Mouse (Mus musculus): ENCODE measurements at regions not wholly inside any gene's neighbourhood (a gene's known extent, or its start where the extent isn't known, plus 50 kb on each side); places are given as distances from the start of the nearest gene placed in this dataset.

GRCm38 (mm10) chr4:32149171-32149570 is 89.4 kb upstream of the Bach2 start:
- DNase-seq (ENCODE audit: low spot score), result no peak

DNA sequence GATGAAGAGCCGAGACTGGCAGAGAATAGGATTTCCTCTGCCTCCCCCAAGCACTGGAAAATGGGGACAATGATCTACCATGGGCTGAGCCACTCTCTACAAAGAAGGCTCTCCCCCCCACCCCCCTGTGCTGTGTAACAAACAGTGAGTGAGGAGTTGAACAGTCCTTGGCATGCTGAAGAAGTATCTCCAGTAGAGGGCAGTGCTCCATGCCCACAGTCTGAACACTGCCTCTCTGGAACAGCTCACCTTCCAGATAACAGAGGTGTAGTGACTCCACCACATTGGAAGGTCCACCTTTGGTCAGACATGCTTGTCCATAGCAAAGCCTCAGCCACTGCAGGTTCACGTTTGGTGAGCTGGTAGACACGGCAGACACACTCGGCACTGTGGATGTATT is 85.2 kb upstream of the Bach2 start:
- DNase-seq (ENCODE audit: low spot score), result no peak

GRCm38 (mm10) chr4:32156965-32157364 is 81.6 kb upstream of the Bach2 start:
- DNase-seq (ENCODE audit: low spot score), result no peak

DNA sequence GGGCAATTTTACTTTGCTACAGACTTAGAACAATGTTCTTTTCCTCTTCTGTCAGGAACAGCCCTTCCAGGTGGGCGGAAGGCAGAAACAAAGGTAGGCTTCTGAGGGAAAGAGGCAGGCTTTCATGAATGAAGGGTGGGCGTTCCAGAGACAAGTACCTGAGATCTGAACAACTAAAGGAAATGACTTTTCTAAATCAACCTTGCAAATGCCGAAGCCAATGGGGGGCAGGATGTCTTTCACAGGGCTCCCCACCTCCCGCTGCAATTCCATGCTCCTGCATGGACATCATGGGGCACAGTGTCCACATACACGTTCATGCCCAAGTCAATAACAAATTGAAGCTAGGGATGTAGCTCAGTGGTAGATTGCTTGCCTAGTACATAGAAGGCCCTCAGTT is 80.2 kb upstream of the Bach2 start:
- no peak for DNase-seq (ENCODE audit: low spot score)

DNA sequence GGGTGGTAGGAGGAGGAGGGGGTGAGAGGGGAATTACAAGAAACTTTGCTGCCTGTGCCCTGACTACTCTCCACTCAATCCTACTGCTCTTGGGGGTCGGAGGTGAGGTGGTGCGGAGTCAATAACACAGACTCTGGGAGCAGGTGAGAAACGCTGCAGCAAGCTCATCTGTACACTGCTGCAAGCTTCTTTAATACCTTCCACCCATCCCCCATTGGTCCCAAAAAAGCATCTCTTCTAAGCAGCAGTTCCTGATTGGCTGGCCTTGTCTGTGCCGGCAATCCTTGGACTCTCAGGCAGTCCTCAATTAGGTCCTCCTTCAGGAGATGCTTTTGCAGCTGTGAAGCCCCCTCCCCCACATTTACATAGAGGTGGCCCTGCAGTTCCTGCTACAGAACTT is 79.7 kb upstream of the Bach2 start:
- no peak for DNase-seq (ENCODE audit: low spot score)

- DNase-seq (ENCODE audit: low spot score), result no peak
These were observed 77.8 kb upstream of the Bach2 start for GRCm38 (mm10) chr4:32160815-32161214.

DNA sequence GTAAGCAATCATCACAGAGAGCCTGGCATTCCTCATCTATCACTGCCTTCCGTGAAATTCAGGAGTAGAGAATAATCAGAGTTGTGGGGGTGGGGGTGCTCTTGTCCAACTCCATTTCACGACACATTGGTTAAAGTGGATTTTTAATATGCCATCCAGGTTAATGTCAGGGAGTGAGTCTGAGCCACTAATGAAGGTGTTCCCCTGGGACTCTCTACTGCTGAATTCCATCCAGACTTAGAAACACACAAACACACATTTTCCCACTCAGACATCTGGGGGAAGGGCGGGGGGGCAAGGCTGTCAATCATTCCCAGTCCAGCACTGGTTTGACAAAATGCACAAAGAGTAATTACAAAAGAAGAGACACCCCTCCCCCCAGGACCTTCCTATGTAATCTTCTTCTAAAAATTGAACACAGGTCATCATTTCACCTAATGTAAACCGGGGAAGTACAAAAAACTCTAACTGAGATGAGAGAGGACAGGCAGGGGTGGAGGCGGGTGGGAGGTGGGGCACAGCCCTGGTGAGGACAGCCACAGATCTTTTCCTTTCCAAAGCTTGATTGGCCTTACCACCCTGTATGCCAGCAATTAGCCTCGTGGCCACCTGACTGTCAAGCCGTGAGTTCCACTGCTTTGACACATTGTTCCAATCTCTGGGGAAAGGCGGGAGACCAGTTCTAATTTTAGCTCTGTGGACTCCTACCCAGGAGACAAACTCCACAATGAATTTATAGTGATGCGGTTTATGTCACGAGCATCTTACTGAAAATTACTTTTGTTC is 76.5 kb upstream of the Bach2 start:
- DNase-seq (ENCODE audit: low spot score), result no peak

DNA sequence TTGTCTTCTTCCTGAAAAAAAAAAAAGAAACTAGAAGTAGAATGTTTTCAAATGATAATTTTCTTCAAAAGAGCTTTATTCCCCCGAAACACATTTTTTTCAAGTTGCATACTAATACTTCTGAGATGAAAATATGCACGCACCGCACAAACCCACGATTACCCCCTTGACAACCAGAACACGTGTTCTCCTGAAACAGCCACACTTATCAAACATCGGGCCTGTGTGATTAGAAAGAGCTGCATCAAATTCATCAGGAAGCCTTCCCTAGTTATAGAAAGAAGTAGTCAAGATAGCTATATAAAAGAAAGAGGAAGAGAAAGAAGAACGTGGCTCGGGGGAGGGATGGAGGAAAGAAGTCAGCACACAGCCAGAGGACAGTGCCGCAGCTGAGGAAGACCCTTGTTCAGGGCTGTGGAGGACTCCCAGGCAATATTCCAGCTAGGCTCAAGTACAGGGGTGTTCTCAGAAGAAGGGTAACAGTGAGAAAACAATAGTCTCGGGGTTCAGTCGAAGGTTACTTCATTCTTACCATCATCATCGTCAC is 75.8 kb upstream of the Bach2 start:
- no peak for DNase-seq (ENCODE audit: low spot score)

DNA sequence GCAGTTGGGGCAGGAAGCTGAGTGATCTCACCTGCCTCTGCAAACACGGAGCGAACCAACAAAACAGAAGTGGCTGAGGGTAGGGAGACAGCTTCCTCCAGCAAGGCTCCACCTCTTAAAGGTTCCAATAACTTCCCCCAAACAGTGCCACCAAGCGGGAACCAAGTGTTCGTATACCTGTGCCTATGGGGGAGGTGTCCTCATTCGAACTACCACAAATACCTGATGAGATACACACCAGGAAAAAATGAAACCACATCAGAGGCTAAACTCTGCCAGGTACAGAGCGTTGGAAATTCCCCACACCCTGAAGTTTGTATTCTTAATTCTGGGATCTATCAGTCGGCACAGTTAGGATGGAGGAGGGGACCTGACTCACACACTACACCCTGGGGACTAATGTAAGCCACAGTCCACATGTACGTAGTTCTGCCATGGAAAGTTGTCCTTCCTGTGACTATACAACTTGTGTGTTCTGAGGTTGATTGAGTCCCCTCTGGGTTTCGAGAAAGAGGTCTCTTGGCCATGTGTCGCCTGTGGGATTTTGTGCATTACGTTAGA is 74.4 kb upstream of the Bach2 start:
- no peak for DNase-seq (ENCODE audit: low spot score)

DNA sequence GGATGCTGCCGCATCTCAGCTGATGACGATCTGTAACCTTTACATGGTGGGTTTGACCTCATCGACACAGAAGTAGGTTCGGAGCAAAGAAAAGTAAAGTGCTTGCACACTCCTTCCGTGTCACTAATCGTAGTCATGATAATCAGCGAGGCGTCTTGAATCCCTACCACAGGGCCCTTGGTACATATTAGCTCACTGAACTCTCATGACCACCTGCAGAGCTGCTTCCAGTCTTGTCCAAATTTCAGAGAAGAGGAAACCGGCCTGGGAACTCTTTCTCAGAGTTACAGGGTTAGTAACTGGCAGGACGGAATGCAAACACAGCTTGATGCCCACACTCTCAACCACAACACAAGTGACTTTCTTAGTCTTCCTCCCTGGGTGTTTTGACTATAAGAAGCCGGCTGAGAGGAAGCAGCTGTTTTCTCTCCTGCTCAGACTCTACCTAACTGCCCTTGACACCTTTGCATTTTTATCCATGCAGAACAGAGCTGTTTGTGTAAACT is 73.8 kb upstream of the Bach2 start:
- DNase-seq (ENCODE audit: low spot score), result no peak

DNA sequence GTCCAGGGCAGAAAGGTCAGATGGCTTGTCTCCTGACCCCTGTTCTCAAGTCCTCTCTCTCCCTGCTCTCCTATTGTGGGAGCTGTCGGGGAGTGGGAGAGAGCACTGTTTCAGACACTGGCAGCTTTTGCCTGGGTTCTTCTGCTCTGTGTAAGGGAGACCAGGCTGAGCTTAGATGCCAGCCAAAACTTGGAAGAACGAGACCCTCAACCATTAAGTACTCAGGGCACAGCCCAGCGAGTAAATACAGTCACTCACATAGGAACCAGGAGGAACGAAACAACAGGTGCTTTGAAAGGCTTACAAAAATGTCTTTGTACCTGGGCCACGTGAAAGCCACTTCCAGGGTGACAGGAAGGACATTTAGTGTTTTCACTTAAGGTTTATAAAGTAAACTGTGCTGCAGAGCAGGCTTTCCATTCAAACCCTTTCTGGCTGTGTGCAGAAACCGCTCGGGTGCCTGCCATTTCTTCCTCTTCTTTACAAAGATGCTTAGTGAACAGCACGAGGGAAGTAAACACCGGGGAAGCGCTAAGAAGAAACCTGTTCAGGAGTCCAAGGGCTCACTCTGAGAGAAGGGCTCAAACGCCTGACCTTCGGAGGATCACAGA is 72.6 kb upstream of the Bach2 start:
- DNase-seq (ENCODE audit: low spot score), result no peak

GRCm38 (mm10) chr4:32167151-32167550 is 71.5 kb upstream of the Bach2 start:
- no peak for DNase-seq (ENCODE audit: low spot score)

DNA sequence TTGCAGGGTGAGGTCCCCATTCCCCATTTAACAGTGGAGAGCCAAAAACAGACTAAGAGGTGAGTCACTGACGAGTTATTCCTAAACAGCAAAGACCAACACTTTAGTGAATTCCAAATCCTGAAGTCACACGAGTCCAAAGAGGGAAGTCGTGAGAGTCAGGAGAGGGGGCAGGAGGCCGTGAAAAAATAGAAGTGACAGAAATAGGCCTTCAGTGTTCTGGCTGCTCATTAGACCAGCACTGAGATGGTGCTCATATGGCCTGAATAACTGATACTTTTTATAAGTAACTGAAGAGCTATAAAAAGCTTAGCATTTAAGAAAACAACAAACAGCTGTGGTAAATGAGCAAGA is 68.5 kb upstream of the Bach2 start:
- DNase-seq (ENCODE audit: low spot score), result no peak

- DNase-seq (ENCODE audit: low spot score), result no peak
These were observed 68.0 kb upstream of the Bach2 start for GRCm38 (mm10) chr4:32170460-32171192.

- DNase-seq (ENCODE audit: low spot score), result no peak
These were observed 67.3 kb upstream of the Bach2 start for GRCm38 (mm10) chr4:32171291-32171690.

- DNase-seq (ENCODE audit: low spot score), result no peak
These were observed 65.6 kb upstream of the Bach2 start for GRCm38 (mm10) chr4:32172992-32173391.

DNA sequence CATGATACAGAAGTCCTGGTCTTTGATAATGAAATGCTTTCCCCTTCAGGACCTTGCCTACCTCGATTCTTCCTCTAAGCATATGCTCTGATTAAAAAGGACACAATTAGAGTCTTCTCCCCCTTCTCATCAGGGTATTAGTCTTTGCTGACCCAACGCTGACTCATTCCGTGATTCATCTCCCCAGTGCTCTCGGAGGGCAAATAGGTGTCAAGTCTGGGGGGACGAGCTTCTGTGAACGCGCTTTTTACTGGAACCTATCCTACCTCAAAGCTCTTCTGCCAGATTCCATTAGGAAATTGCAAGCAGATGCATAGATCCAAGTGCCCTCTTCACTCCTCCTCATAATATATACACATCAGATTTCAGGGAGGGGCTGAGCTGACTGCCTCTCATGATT is 63.8 kb upstream of the Bach2 start:
- no peak for DNase-seq (ENCODE audit: low spot score)

- no peak for DNase-seq (ENCODE audit: low spot score)
These were observed 63.4 kb upstream of the Bach2 start for GRCm38 (mm10) chr4:32175231-32175630.

DNA sequence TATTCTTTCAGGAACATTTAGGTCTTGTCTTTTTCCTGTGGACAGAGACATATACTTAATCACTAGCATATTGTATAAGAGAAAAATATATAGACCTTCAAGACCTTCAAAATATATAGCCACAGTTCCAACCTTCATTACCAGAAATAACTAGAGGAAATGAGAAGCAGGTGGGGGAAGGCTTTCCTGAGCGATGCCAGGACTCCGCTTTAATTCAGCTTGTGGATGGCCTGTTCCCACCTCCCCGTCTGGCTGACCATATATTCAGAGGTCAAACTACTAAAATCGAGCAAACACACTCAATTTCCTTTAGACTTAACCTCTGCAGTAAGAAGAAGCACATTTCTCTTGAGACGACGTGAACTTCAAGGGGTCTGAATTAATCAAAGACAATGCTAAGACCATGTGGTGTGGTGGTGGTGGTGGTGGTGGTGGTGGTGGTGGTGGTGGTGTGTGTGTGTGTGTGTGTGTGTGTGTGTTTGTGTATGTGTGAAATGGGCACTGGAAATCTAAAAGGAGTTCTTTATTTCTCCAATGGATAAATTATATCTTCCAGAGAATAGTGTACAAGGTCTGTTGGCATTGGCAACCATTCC is 62.7 kb upstream of the Bach2 start:
- DNase-seq (ENCODE audit: low spot score), result no peak

GRCm38 (mm10) chr4:32176449-32177135 is 62.0 kb upstream of the Bach2 start:
- no peak for DNase-seq (ENCODE audit: low spot score)

DNA sequence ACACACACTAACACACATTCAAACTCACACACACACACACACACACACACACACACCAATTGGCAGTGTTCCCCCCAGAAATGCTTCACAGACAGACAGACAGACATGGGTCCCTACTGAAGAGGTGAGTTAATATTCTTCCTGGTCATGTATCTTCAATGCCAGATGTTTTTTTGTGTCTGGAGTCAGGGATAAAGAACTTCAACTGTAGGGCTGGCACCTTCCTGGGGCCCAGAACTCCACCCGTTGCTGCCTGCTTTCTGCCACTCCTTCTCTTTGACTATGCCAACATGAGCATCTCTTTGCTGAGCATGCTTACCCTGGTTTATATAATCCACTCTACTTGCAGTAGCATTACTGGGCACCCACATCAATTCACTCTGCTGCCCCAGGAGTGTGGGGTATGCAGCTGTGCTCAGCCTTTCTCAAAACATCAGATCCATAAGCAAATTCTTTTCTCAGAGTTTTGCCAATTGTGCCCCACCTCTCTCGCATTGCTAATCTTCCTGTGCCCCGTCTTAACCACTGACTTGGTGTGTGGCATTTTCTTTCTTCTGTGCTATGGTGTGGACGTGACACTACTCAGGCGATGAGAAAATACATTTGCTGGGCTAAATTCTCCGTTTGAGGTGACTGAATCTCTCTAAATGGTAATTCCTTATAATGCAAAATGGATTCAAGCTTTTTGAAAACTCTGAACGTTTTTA is 60.5 kb upstream of the Bach2 start:
- DNase-seq (ENCODE audit: low spot score), result no peak

Measured in ovary, adult 18-20 months (tissue).